Mouse (Mus musculus) forebrain, embryonic 14.5 days (tissue): Measurements from ENCODE around the gene Spata17. TPM values are rescaled to one million over a fixed set of nuclear protein-coding genes. Genes with fewer than 3 reads are reported as not detected.

Experiments
- ATAC-seq: fragments of 200-750 bp; cut with Nextera tagmentation; 2 replicates; pipeline ENCODE4 v1.8.0; 2017; ENCODE audit warnings: mild to moderate bottlenecking, moderate library complexity
- DNase-seq: peaks from one replicate; pipeline ENCODE4 v3.0.0-alpha.2; 2015; ENCODE audit warnings: low spot score
- H3K27ac ChIP-seq: fragments of 300-500 bp; sonication (generic); 2 replicates; pipeline ENCODE4 v1.5.1; 2014; ENCODE audit warnings: low read depth, mild to moderate bottlenecking, control low read depth, low read length, moderate library complexity
- H3K27me3 ChIP-seq: fragments of 300-500 bp; sonication (generic); replicated peaks from 2 replicates; pipeline ENCODE4 v1.6.1; 2014; ENCODE audit warnings: low read length, control low read depth, mixed read lengths; ENCODE audit not compliant: control insufficient read depth, insufficient read depth
- H3K36me3 ChIP-seq: fragments of 300-500 bp; sonication (generic); 2 replicates; pipeline ENCODE4 v1.6.1; 2014; ENCODE audit warnings: low read length, control low read depth; ENCODE audit not compliant: control insufficient read depth, insufficient read depth
- H3K4me1 ChIP-seq: fragments of 300-500 bp; sonication (generic); 2 replicates; pipeline ENCODE4 v1.6.1; 2014; ENCODE audit warnings: antibody characterized with exemption, low read length, control low read depth; ENCODE audit not compliant: control insufficient read depth, insufficient read depth
- H3K4me2 ChIP-seq: fragments of 300-500 bp; sonication (generic); 2 replicates; pipeline ENCODE4 v1.6.1; 2014; ENCODE audit warnings: mild to moderate bottlenecking, control low read depth, low read length
- H3K4me3 ChIP-seq: fragments of 300-500 bp; sonication (generic); 2 replicates; pipeline ENCODE4 v1.5.1; 2014; ENCODE audit warnings: low read depth, low read length, control low read depth
- H3K9ac ChIP-seq: fragments of 300-500 bp; sonication (generic); 2 replicates; pipeline ENCODE4 v1.6.1; 2014; ENCODE audit warnings: mild to moderate bottlenecking, low read length, control low read depth, moderate library complexity
- H3K9me3 ChIP-seq: fragments of 300-500 bp; sonication (generic); replicated peaks from 2 replicates; pipeline ENCODE4 v1.6.1; 2016; ENCODE audit warnings: low read length, control low read depth, mixed read lengths; ENCODE audit not compliant: control insufficient read depth
- WGBS: fragments of 180-500 bp; shearing (Covaris S2); extraction: QIAGEN DNeasy Blood & Tissue Kit; methylation state at CpG from one replicate; pipeline ENCODE4 v1.1.7; 2014; 5-methylcytosine and 5-hydroxymethylcytosine counted together
- polyA plus RNA-seq: library from polyadenylated mRNA; unstranded; fragments of >200 nt; fragmentation: Nextera tagmentation; extraction: Ambion mirVana; gene quantifications from 2 replicates; pipeline ENCODE4 v1.2.1, GENCODE M21; 2014

Spata17 gene
- polyA plus RNA-seq, 1 experiment from 2014 or later, result 0.79 TPM

GRCm38 (mm10) chr1:187048681-187049288 is 166.5 kb downstream of the Spata17 start:
- no peak overlapping the region for H3K27ac ChIP-seq
- H3K4me3 ChIP-seq, result no peak overlapping the region
- no peak overlapping the region for H3K9ac ChIP-seq
- WGBS, result 89% methylated on average over 9 of the region's 9 CpGs
- H3K9me3 ChIP-seq, result no peaks in the 10 kb centered on the region
- 0 out of 2 replicates have a peak, but pooled peaks cover 5% of the 10 kb centered on the region for H3K4me1 ChIP-seq
- DNase-seq, result no peak
- H3K36me3 ChIP-seq, result no peaks in the 10 kb centered on the region
- no peak overlapping the region for H3K4me2 ChIP-seq
- no peak for ATAC-seq
- no peaks in the 10 kb centered on the region for H3K27me3 ChIP-seq

GRCm38 (mm10) chr1:187044726-187045125 is 170.5 kb downstream of the Spata17 start:
- Histone ChIP-seq H3K4me2 (no peak overlapping the region), H3K4me3 (no peak overlapping the region), H3K4me1 (no peaks in the 10 kb centered on the region), H3K9ac (no peak overlapping the region), H3K36me3 (no peaks in the 10 kb centered on the region), H3K27ac (no peak overlapping the region), H3K9me3 (no peaks in the 10 kb centered on the region), H3K27me3 (no peaks in the 10 kb centered on the region)
- 71% methylated on average over 6 of the region's 6 CpGs for WGBS
- no peak for DNase-seq
- ATAC-seq, result no peak

GRCm38 (mm10) chr1:187039801-187040200 is 175.5 kb downstream of the Spata17 start:
- Histone ChIP-seq H3K4me2 (no peak overlapping the region), H3K36me3 (no peaks in the 10 kb centered on the region), H3K4me1 (no peaks in the 10 kb centered on the region), H3K9me3 (no peaks in the 10 kb centered on the region), H3K27me3 (no peaks in the 10 kb centered on the region), H3K27ac (no peak overlapping the region), H3K4me3 (no peak overlapping the region), H3K9ac (no peak overlapping the region)
- no peak for DNase-seq
- ATAC-seq, result no peak
- 91% methylated on average over 4 of the region's 4 CpGs for WGBS

GRCm38 (mm10) chr1:187035785-187036184 is 179.5 kb downstream of the Spata17 start:
- ATAC-seq (no peak), DNase-seq (no peak)
- Histone ChIP-seq H3K9me3 (no peaks in the 10 kb centered on the region), H3K27ac (no peak overlapping the region), H3K4me3 (no peak overlapping the region), H3K27me3 (no peaks in the 10 kb centered on the region), H3K4me2 (no peak overlapping the region), H3K4me1 (no peaks in the 10 kb centered on the region), H3K9ac (no peak overlapping the region), H3K36me3 (no peaks in the 10 kb centered on the region)
- WGBS, result 94% methylated on average over 4 of the region's 4 CpGs

- Histone ChIP-seq H3K4me3 (no peak overlapping the region), H3K36me3 (no peaks in the 10 kb centered on the region), H3K4me1 (no peaks in the 10 kb centered on the region), H3K27me3 (no peaks in the 10 kb centered on the region), H3K4me2 (no peak overlapping the region), H3K9me3 (no peaks in the 10 kb centered on the region), H3K27ac (no peak overlapping the region), H3K9ac (no peak overlapping the region)
- ATAC-seq (no peak), DNase-seq (peak; percentile 73)
- 48% methylated on average over 6 of the region's 6 CpGs for WGBS
These were observed 183.5 kb downstream of the Spata17 start for GRCm38 (mm10) chr1:187031796-187032195.

- H3K27me3 ChIP-seq, result no peaks in the 10 kb centered on the region
- 95% methylated on average over 6 of the region's 6 CpGs for WGBS
- H3K4me2 ChIP-seq, result no peak overlapping the region
- H3K36me3 ChIP-seq, result no peaks in the 10 kb centered on the region
- no peak overlapping the region for H3K4me3 ChIP-seq
- DNase-seq, result no peak
- no peak overlapping the region for H3K27ac ChIP-seq
- no peaks in the 10 kb centered on the region for H3K9me3 ChIP-seq
- no peak overlapping the region for H3K9ac ChIP-seq
- no peak for ATAC-seq
- H3K4me1 ChIP-seq, result no peaks in the 10 kb centered on the region
These were observed 186.4 kb downstream of the Spata17 start for GRCm38 (mm10) chr1:187028841-187029240.

- Histone ChIP-seq H3K9ac (no peak overlapping the region), H3K4me3 (no peak overlapping the region), H3K9me3 (no peaks in the 10 kb centered on the region), H3K27ac (no peak overlapping the region), H3K36me3 (no peaks in the 10 kb centered on the region), H3K4me2 (no peak overlapping the region), H3K27me3 (no peaks in the 10 kb centered on the region), H3K4me1 (no peaks in the 10 kb centered on the region)
- ATAC-seq (no peak), DNase-seq (no peak)
- WGBS, result 70% methylated on average over 7 of the region's 7 CpGs
These were observed 195.3 kb downstream of the Spata17 start for GRCm38 (mm10) chr1:187020011-187020410.

- Histone ChIP-seq H3K9me3 (no peaks in the 10 kb centered on the region), H3K36me3 (no peaks in the 10 kb centered on the region), H3K4me1 (no peaks in the 10 kb centered on the region), H3K27ac (no peak overlapping the region), H3K27me3 (no peaks in the 10 kb centered on the region), H3K9ac (no peak overlapping the region), H3K4me2 (no peak overlapping the region), H3K4me3 (no peak overlapping the region)
- no peak for DNase-seq
- WGBS, result 69% methylated on average over 4 of the region's 4 CpGs
- ATAC-seq, result no peak
These were observed 199.1 kb downstream of the Spata17 start for GRCm38 (mm10) chr1:187016116-187016515.

GRCm38 (mm10) chr1:187015673-187016072 is 199.6 kb downstream of the Spata17 start:
- H3K9me3 ChIP-seq, result no peaks in the 10 kb centered on the region
- H3K9ac ChIP-seq, result no peak overlapping the region
- no peaks in the 10 kb centered on the region for H3K27me3 ChIP-seq
- ATAC-seq (no peak), DNase-seq (no peak)
- no peaks in the 10 kb centered on the region for H3K36me3 ChIP-seq
- no peak overlapping the region for H3K27ac ChIP-seq
- H3K4me3 ChIP-seq, result no peak overlapping the region
- no peak overlapping the region for H3K4me2 ChIP-seq
- WGBS, result 78% methylated on average over 1 of the region's 1 CpGs
- H3K4me1 ChIP-seq, result no peaks in the 10 kb centered on the region
